Mouse (Mus musculus) forebrain, embryonic 15.5 days (tissue): ENCODE results near the gene C1ql1. TPM values are rescaled to one million over a fixed set of nuclear protein-coding genes. Genes with fewer than 3 reads are reported as not detected.
A peak's percentile ranks its signal among the peaks of the same experiment; 100 is the strongest.

Experiments used
- ATAC-seq: fragments of 200-750 bp; cut with Nextera tagmentation; replicated peaks from 2 replicates; pipeline ENCODE4 v1.8.0; 2017; ENCODE audit warnings: mild to moderate bottlenecking, moderate TSS enrichment, moderate library complexity
- H3K27ac ChIP-seq: fragments of 300-500 bp; sonication (generic); replicated peaks from 2 replicates; pipeline ENCODE4 v1.5.1; 2015; ENCODE audit warnings: mild to moderate bottlenecking, inconsistent platforms
- H3K27me3 ChIP-seq: fragments of 300-500 bp; sonication (generic); 2 replicates; pipeline ENCODE4 v1.6.1; 2015; ENCODE audit warnings: inconsistent platforms
- H3K36me3 ChIP-seq: fragments of 300-500 bp; sonication (generic); 2 replicates; pipeline ENCODE4 v1.6.1; 2015; ENCODE audit warnings: mild to moderate bottlenecking, inconsistent platforms
- H3K4me1 ChIP-seq: fragments of 300-500 bp; sonication (generic); 2 replicates; pipeline ENCODE4 v1.6.1; 2015; ENCODE audit warnings: inconsistent platforms
- H3K4me2 ChIP-seq: fragments of 300-500 bp; sonication (generic); replicated peaks from 2 replicates; pipeline ENCODE4 v1.6.1; 2015; ENCODE audit warnings: mild to moderate bottlenecking, inconsistent platforms
- H3K4me3 ChIP-seq: fragments of 300-500 bp; sonication (generic); 2 replicates; pipeline ENCODE4 v1.5.1; 2015; ENCODE audit warnings: mild to moderate bottlenecking, inconsistent platforms
- H3K9ac ChIP-seq: fragments of 300-500 bp; sonication (generic); replicated peaks from 2 replicates; pipeline ENCODE4 v1.6.1; 2015; ENCODE audit warnings: mild to moderate bottlenecking, inconsistent platforms
- H3K9me3 ChIP-seq: fragments of 300-500 bp; sonication (generic); 2 replicates; pipeline ENCODE4 v1.6.1; 2016; ENCODE audit warnings: inconsistent platforms
- WGBS: fragments of 180-500 bp; shearing (Covaris S2); methylation state at CpG from one replicate; pipeline ENCODE4 v1.1.7; 2015; ENCODE audit warnings: mixed read lengths; 5-methylcytosine and 5-hydroxymethylcytosine counted together
- polyA plus RNA-seq: library from polyadenylated mRNA; unstranded; fragments of >200 nt; fragmentation: Nextera tagmentation; extraction: Ambion mirVana; gene quantifications from 2 replicates; pipeline ENCODE4 v1.2.1, GENCODE M21; 2015

C1ql1 gene
- 1.8 and 1.9 TPM in 2 replicates for polyA plus RNA-seq

GRCm38 (mm10) chr11:102946265-102946991 is at the start of gene C1ql1:
C1ql1 (minus strand) TSS chr11:102946688.
- WGBS: 1% methylated on average over 74 of the region's 87 CpGs
- Histone ChIP-seq H3K4me1 (peaks cover 43% of the 10 kb centered on the region), H3K27me3 (peaks cover 66% of the 10 kb centered on the region), H3K36me3 (no peaks in the 10 kb centered on the region), H3K27ac (no peak within 1 kb of the TSS), H3K9me3 (no peaks in the 10 kb centered on the region), H3K4me2 (peak within 1 kb of the TSS; percentile 70), H3K9ac (peak within 1 kb of the TSS; percentile 22; the same call in 1 of the 2 replicates), H3K4me3 (peak within 1 kb of the TSS; percentile 43)
- peak; percentile 76 for ATAC-seq

- H3K36me3 ChIP-seq: peaks cover 57% of the 10 kb centered on the region
- no peak overlapping the region for H3K9ac ChIP-seq
- ATAC-seq: no peak
- WGBS: 84% methylated on average over 18 of the region's 18 CpGs
- H3K9me3 ChIP-seq: no peaks in the 10 kb centered on the region
- no peak overlapping the region for H3K4me3 ChIP-seq
- no peaks in the 10 kb centered on the region for H3K27me3 ChIP-seq
- no peak overlapping the region for H3K27ac ChIP-seq
- peaks cover 15% of the 10 kb centered on the region for H3K4me1 ChIP-seq
- no peak overlapping the region for H3K4me2 ChIP-seq
Measured at GRCm38 (mm10) chr11:102994952-102995351, 48.5 kb upstream of the C1ql1 start.

GRCm38 (mm10) chr11:102993420-102994029 is 47.0 kb upstream of the C1ql1 start:
- no peak overlapping the region for H3K9ac ChIP-seq

GRCm38 (mm10) chr11:102992940-102993339 is 46.5 kb upstream of the C1ql1 start:
- no peak overlapping the region for H3K4me3 ChIP-seq
- no peak overlapping the region for H3K9ac ChIP-seq
- H3K9me3 ChIP-seq: no peaks in the 10 kb centered on the region
- H3K36me3 ChIP-seq: peaks cover 37% of the 10 kb centered on the region
- peak; percentile 51; the same call in 1 of the 2 replicates for ATAC-seq
- WGBS: 3% methylated on average over 5 of the region's 5 CpGs
- peaks cover 12% of the 10 kb centered on the region for H3K27me3 ChIP-seq
- H3K4me1 ChIP-seq: peaks cover 20% of the 10 kb centered on the region
- no peak overlapping the region for H3K4me2 ChIP-seq
- no peak overlapping the region for H3K27ac ChIP-seq

More at GRCm38 (mm10) chr11:102993420-102994029, 47.0 kb upstream of the C1ql1 start:
- no peak overlapping the region for H3K4me2 ChIP-seq
- WGBS: 10% methylated on average over 17 of the region's 17 CpGs
- peaks cover 43% of the 10 kb centered on the region for H3K36me3 ChIP-seq
- no peaks in the 10 kb centered on the region for H3K9me3 ChIP-seq
- H3K27me3 ChIP-seq: peaks cover 11% of the 10 kb centered on the region
- no peak overlapping the region for H3K27ac ChIP-seq
- ATAC-seq: peak; percentile 34; the same call in 1 of the 2 replicates
- H3K4me1 ChIP-seq: peaks cover 20% of the 10 kb centered on the region
- H3K4me3 ChIP-seq: no peak overlapping the region

GRCm38 (mm10) chr11:102991681-102992080 is 45.2 kb upstream of the C1ql1 start:
- ATAC-seq: 0 out of 2 replicates have a peak, but pooled peaks have one; percentile 12
- H3K4me2 ChIP-seq: peak overlapping the region; percentile 36
- H3K27me3 ChIP-seq: peaks cover 12% of the 10 kb centered on the region
- H3K36me3 ChIP-seq: peaks cover 25% of the 10 kb centered on the region
- peak overlapping the region; percentile 12; the same call in 1 of the 2 replicates for H3K4me3 ChIP-seq
- WGBS: 3% methylated on average over 16 of the region's 16 CpGs
- peak overlapping the region; percentile 18 for H3K9ac ChIP-seq
- no peaks in the 10 kb centered on the region for H3K9me3 ChIP-seq
- H3K27ac ChIP-seq: no peak overlapping the region
- H3K4me1 ChIP-seq: peaks cover 24% of the 10 kb centered on the region

GRCm38 (mm10) chr11:102990152-102990663 is 43.7 kb upstream of the C1ql1 start:
- Histone ChIP-seq H3K27ac (no peak overlapping the region), H3K36me3 (peaks cover 10% of the 10 kb centered on the region), H3K27me3 (peaks cover 12% of the 10 kb centered on the region), H3K9ac (peak overlapping the region; percentile 43), H3K4me2 (peak overlapping the region; percentile 77), H3K9me3 (no peaks in the 10 kb centered on the region), H3K4me3 (peak overlapping the region; percentile 40), H3K4me1 (peaks cover 24% of the 10 kb centered on the region)
- 2% methylated on average over 29 of the region's 29 CpGs for WGBS
- ATAC-seq: no peak

- peak overlapping the region; percentile 77 for H3K4me2 ChIP-seq
- H3K4me3 ChIP-seq: peak overlapping the region; percentile 40
- H3K27me3 ChIP-seq: peaks cover 12% of the 10 kb centered on the region
- WGBS: 6% methylated on average over 28 of the region's 28 CpGs
- peaks cover 5% of the 10 kb centered on the region for H3K36me3 ChIP-seq
- no peak for ATAC-seq
- H3K27ac ChIP-seq: no peak overlapping the region
- no peaks in the 10 kb centered on the region for H3K9me3 ChIP-seq
- H3K4me1 ChIP-seq: peaks cover 26% of the 10 kb centered on the region
- peak overlapping the region; percentile 43 for H3K9ac ChIP-seq
Measured at GRCm38 (mm10) chr11:102989641-102990151, 43.2 kb upstream of the C1ql1 start.

- no peak for ATAC-seq
- no peaks in the 10 kb centered on the region for H3K9me3 ChIP-seq
- H3K9ac ChIP-seq: no peak overlapping the region
- no peak overlapping the region for H3K27ac ChIP-seq
- 61% methylated on average over 6 of the region's 6 CpGs for WGBS
- no peaks in the 10 kb centered on the region for H3K36me3 ChIP-seq
- H3K27me3 ChIP-seq: peaks cover 12% of the 10 kb centered on the region
- no peak overlapping the region for H3K4me3 ChIP-seq
- H3K4me2 ChIP-seq: no peak overlapping the region
- H3K4me1 ChIP-seq: peaks cover 16% of the 10 kb centered on the region
Measured at GRCm38 (mm10) chr11:102985160-102985559, 38.7 kb upstream of the C1ql1 start.

- Histone ChIP-seq H3K27ac (no peak overlapping the region), H3K4me3 (no peak overlapping the region), H3K27me3 (peaks cover 12% of the 10 kb centered on the region), H3K4me2 (no peak overlapping the region), H3K36me3 (no peaks in the 10 kb centered on the region), H3K4me1 (peaks cover 11% of the 10 kb centered on the region), H3K9ac (no peak overlapping the region), H3K9me3 (no peaks in the 10 kb centered on the region)
- no peak for ATAC-seq
- WGBS: 37% methylated on average over 4 of the region's 4 CpGs
Measured at GRCm38 (mm10) chr11:102984615-102985014, 38.1 kb upstream of the C1ql1 start.

- H3K36me3 ChIP-seq: no peaks in the 10 kb centered on the region
- 93% methylated on average over 9 of the region's 9 CpGs for WGBS
- no peak overlapping the region for H3K9ac ChIP-seq
- no peak overlapping the region for H3K4me3 ChIP-seq
- ATAC-seq: no peak
- no peak overlapping the region for H3K4me2 ChIP-seq
- H3K9me3 ChIP-seq: no peaks in the 10 kb centered on the region
- no peak overlapping the region for H3K27ac ChIP-seq
- peaks cover 7% of the 10 kb centered on the region for H3K27me3 ChIP-seq
- peaks cover 9% of the 10 kb centered on the region; the same call in 1 of the 2 replicates for H3K4me1 ChIP-seq
Measured at GRCm38 (mm10) chr11:102984086-102984485, 37.6 kb upstream of the C1ql1 start.

GRCm38 (mm10) chr11:102981151-102981890 is 34.8 kb upstream of the C1ql1 start:
- Histone ChIP-seq H3K27me3 (no peaks in the 10 kb centered on the region), H3K4me2 (no peak overlapping the region), H3K4me3 (no peak overlapping the region), H3K4me1 (peaks cover 5% of the 10 kb centered on the region; the same call in 1 of the 2 replicates), H3K36me3 (no peaks in the 10 kb centered on the region), H3K9ac (no peak overlapping the region), H3K27ac (no peak overlapping the region), H3K9me3 (no peaks in the 10 kb centered on the region)
- WGBS: 66% methylated on average over 10 of the region's 10 CpGs
- ATAC-seq: no peak
